Mouse (Mus musculus) G1E (cell line): ENCODE measurements around the gene Tmem160.

Experiments
- CTCF ChIP-seq: IDR thresholded peaks from 2 replicates; pipeline ENCODE4 v1.5.1; 2012; ENCODE audit warnings: low read depth, low read length, inconsistent platforms, mixed read lengths
- GATA1 ChIP-seq: IDR thresholded peaks from 2 replicates; pipeline ENCODE4 v1.6.1; 2012; ENCODE audit warnings: borderline replicate concordance, low read length, inconsistent platforms, mixed read lengths
- GATA2 ChIP-seq: IDR thresholded peaks from 2 replicates; pipeline ENCODE4 v1.6.1; 2012; ENCODE audit warnings: low read depth, low read length, inconsistent platforms, borderline replicate concordance
- POLR2AphosphoS5 ChIP-seq: IDR thresholded peaks from 2 replicates; pipeline ENCODE4 v1.6.1; 2012; ENCODE audit warnings: low read depth, low read length, inconsistent platforms; ENCODE audit not compliant: insufficient replicate concordance

DNA sequence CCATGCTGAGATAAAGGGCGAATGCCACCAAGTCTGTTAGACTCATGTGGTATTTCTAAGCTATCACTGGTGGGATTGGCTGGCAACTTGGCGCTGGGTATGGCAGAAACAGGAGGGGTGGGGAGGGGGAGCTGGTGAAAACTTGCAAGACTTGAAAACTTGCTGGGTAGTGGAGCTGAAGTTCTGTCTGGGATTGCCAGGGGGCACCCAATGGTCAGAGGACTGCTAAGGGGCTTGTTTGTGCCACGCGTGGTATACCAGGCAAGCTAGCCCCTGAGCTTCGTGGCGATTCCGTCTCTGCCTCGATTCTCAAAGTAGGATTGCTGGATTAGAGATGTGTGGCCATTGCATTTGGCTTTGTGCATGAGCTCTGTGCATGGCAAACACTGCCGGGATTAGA lies 37.4 kb downstream of the Tmem160 start:
- TF ChIP-seq GATA1 (no peak), CTCF (peak; percentile 40; the same call in 1 of the 2 replicates), POLR2AphosphoS5 (no peak), GATA2 (no peak)
